Mouse (Mus musculus) liver, embryonic 14.5 days (tissue): Measurements from ENCODE around the gene Cpt1b.

Experiments used
- CTCF ChIP-seq: IDR thresholded peaks from 2 replicates; pipeline ENCODE4 v1.5.1; 2016; ENCODE audit warnings: antibody characterized with exemption, low read depth, control low read depth
- EP300 ChIP-seq: IDR thresholded peaks from 2 replicates; pipeline ENCODE4 v1.6.1; 2016; ENCODE audit warnings: antibody characterized with exemption, low read depth

- TF ChIP-seq CTCF: no peak
- no peak for TF ChIP-seq EP300
Observed at GRCm38 (mm10) chr15:89471476-89471875, 45.8 kb upstream of the Cpt1b start.
